Mouse (Mus musculus): ENCODE measurements around the gene Il17re.

DNA sequence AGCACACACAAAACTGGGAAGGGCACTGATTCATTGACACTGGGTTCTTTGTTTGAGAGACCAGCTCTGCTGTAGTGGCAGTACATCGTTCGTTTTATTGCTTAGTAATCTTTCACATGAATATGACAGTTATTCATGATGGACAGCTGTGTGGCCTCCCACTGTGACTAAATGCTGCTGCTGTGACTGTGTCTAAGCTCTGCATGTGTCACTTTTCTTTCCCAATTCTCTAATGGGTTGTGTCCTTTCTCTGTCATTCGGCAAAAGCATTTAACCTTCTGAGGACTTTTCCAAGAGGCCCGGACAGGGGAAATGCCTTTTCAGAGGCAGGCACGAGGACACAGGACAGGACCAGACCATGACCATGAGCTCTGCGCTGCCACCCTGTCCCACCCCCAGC lies 55.7 kb downstream of the Il17re start:
- TF ChIP-seq CTCF (IDR thresholded peaks at IDR 0.05; ENCODE audit: control insufficient read depth, insufficient read depth, low read length) (no peak), POLR2A (IDR thresholded peaks at IDR 0.05; ENCODE audit: borderline replicate concordance, control insufficient read depth, low read depth, low read length) (no peak)

Measured in bone marrow, adult 2 months (tissue).